Mouse (Mus musculus) brain, adult 10 weeks (tissue): ENCODE results near the gene H2-T3. TPM values are rescaled to one million over a fixed set of nuclear protein-coding genes. Genes with fewer than 3 reads are reported as not detected.

Source experiments
- polyA plus RNA-seq: library from polyadenylated mRNA; stranded (reverse); fragments of 350-450 nt; fragmentation: Illumina TruSeq; extraction: RNeasy Lipid Tissue Mini Kit (QIAGEN cat#74804); gene quantifications from one replicate; pipeline ENCODE4 v1.2.3, GENCODE M21; 2015; ENCODE audit warnings: low read depth, low replicate concordance

H2-T3 gene
- not detected for polyA plus RNA-seq

GRCm38 (mm10) chr17:36190169-36190507 is at the start of gene H2-T3:
TSS of gene H2-T3 (minus strand) at chr17:36190287.

GRCm38 (mm10) chr17:36168039-36168652 is 21.9 kb downstream of the H2-T3 start, which contains the start of gene Gm8909:
TSS of gene Gm8909 (minus strand) at chr17:36168537.

Other genes starting within 250 kb of the H2-T3 start
- gene Abcf1, start 220.5 kb downstream of the H2-T3 start, polyA plus RNA-seq, result 64.4 TPM
- gene Gnl1, start 210.4 kb downstream of the H2-T3 start, polyA plus RNA-seq, result 131 TPM
- 28.9 TPM for gene Prr3, start 210.1 kb downstream of the H2-T3 start, polyA plus RNA-seq
- 2.6 TPM for gene H2-T24, start 169.7 kb downstream of the H2-T3 start, polyA plus RNA-seq
- 26.7 TPM for gene H2-T23, start 157.4 kb downstream of the H2-T3 start, polyA plus RNA-seq
- 35.7 TPM for gene H2-T22, start 147.5 kb downstream of the H2-T3 start, polyA plus RNA-seq
- not detected for gene Gm6034, start 147.3 kb downstream of the H2-T3 start, polyA plus RNA-seq
- gene Gm11127, start 131.9 kb downstream of the H2-T3 start, polyA plus RNA-seq, result 0.46 TPM
- gene Gm19684, start 68.6 kb downstream of the H2-T3 start, polyA plus RNA-seq, result not detected
- gene Gm7030, start 60.9 kb downstream of the H2-T3 start, polyA plus RNA-seq, result not detected
- not detected for gene Gm8909, start 21.8 kb downstream of the H2-T3 start, polyA plus RNA-seq
- 54.9 TPM for gene Rpp21, start 67.8 kb upstream of the H2-T3 start, polyA plus RNA-seq
- gene Trim39, start 82.0 kb upstream of the H2-T3 start, polyA plus RNA-seq, result 23.8 TPM
- not detected for gene H2-M10.2, start 96.2 kb upstream of the H2-T3 start, polyA plus RNA-seq
- not detected for gene H2-M10.1, start 135.9 kb upstream of the H2-T3 start, polyA plus RNA-seq
- not detected for gene H2-M10.3, start 178.1 kb upstream of the H2-T3 start, polyA plus RNA-seq